Mouse (Mus musculus): Measurements from ENCODE around the gene Bola1. TPM values are rescaled to one million over a fixed set of nuclear protein-coding genes. Genes with fewer than 3 reads are reported as not detected.
"Not testable (repeated sequence)": the region's sequence is repeated elsewhere in the genome, so short reads cannot be mapped to it uniquely, and the experiment has no call there.

Gene Bola1
- polyA plus RNA-seq, 2 experiments: 43.9 to 60.2 TPM

DNA sequence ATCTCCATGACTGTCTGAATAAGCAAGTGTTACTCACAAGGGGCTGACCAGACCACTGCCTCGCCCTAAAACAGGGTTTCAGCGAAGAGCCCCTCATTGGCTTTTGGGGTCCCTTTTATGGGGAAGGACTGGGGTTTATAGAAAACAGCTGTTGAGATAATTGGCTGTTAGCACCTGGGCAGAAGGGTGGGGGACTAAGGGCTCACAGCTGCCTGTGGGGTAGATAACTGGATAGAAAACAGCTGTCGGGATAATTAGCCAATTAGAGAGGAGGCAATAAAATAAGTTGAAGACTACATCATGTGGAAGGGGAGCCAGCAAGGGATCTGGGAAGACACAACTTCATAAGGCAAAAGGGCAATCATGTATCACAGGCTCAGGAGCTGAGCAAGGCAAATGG lies 31.4 kb upstream of the Bola1 start:
- TF ChIP-seq POLR2A (IDR thresholded peaks at IDR 0.05; ENCODE audit: borderline replicate concordance, extremely low read depth, insufficient read depth, insufficient read length): no peak
- DNase-seq (ENCODE audit: low spot score) (no peak), ATAC-seq (ENCODE audit: low FRiP score, low read depth) (no peak)
- H3K4me1 ChIP-seq (ENCODE audit: control insufficient read depth, insufficient read depth, low read length): peaks cover 14% of the 10 kb centered on the region
- H3K27ac ChIP-seq (replicated peaks; ENCODE audit: low read depth, low read length): no peak overlapping the region
- no peak overlapping the region for H3K9ac ChIP-seq (ENCODE audit: low read depth, low read length, severe bottlenecking)
- 16% methylated on average over 3 of the region's 3 CpGs for WGBS
- H3K4me2 ChIP-seq (replicated peaks; ENCODE audit: low read depth, low read length, severe bottlenecking): no peak overlapping the region
- no peaks in the 10 kb centered on the region for H3K27me3 ChIP-seq (ENCODE audit: control insufficient read depth, insufficient read depth, low read length)
- no peaks in the 10 kb centered on the region for H3K9me3 ChIP-seq (ENCODE audit: control insufficient read depth, low read length)
- no peak overlapping the region for H3K4me3 ChIP-seq (replicated peaks; ENCODE audit: low read length)
- H3K36me3 ChIP-seq (ENCODE audit: control insufficient read depth, insufficient read depth, low read length): no peaks in the 10 kb centered on the region

DNA sequence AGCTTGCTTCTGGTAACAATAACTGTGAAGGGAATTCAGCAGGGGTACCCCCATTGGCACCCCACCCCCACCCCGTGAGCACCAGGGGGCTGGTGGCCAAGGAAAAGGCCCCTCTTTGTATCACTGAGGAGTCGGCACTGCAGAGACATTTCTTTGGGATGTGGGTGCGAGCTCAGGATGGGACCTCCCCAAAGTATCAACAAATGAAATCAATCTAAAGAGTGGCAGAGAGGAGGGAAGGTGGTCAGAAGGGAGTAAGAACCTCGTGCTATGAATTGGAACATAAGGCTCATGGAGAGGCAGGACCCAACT lies 29.5 kb upstream of the Bola1 start:
- DNase-seq (ENCODE audit: low spot score) (no peak), ATAC-seq (ENCODE audit: low FRiP score, low read depth) (no peak)
- Histone ChIP-seq H3K27me3 (ENCODE audit: control insufficient read depth, insufficient read depth, low read length) (no peaks in the 10 kb centered on the region), H3K4me2 (replicated peaks; ENCODE audit: low read depth, low read length, severe bottlenecking) (peak overlapping the region; percentile 49; the same call in 1 of the 2 replicates), H3K9ac (ENCODE audit: low read depth, low read length, severe bottlenecking) (no peak overlapping the region), H3K4me3 (replicated peaks; ENCODE audit: low read length) (0 out of 2 replicates have a peak overlapping the region, but pooled peaks have one; percentile 39), H3K4me1 (ENCODE audit: control insufficient read depth, insufficient read depth, low read length) (peaks cover 20% of the 10 kb centered on the region), H3K36me3 (ENCODE audit: control insufficient read depth, insufficient read depth, low read length) (no peaks in the 10 kb centered on the region), H3K27ac (replicated peaks; ENCODE audit: low read depth, low read length) (no peak overlapping the region), H3K9me3 (ENCODE audit: control insufficient read depth, low read length) (no peaks in the 10 kb centered on the region)
- TF ChIP-seq POLR2A (IDR thresholded peaks at IDR 0.05; ENCODE audit: borderline replicate concordance, extremely low read depth, insufficient read depth, insufficient read length): no peak
- WGBS: 48% methylated on average over 4 of the region's 4 CpGs

GRCm38 (mm10) chr3:96248141-96249033 lies 28.9 kb upstream of the Bola1 start:
- no peak overlapping the region for H3K27ac ChIP-seq (replicated peaks; ENCODE audit: low read depth, low read length)
- 36% methylated on average over 6 of the region's 6 CpGs for WGBS

GRCm38 (mm10) chr3:96247356-96248140 lies 28.0 kb upstream of the Bola1 start:
- 2% methylated on average over 11 of the region's 11 CpGs for WGBS
- Histone ChIP-seq H3K4me3 (replicated peaks; ENCODE audit: low read length) (peak overlapping the region; percentile 39), H3K4me2 (replicated peaks; ENCODE audit: low read depth, low read length, severe bottlenecking) (peak overlapping the region; percentile 49), H3K27ac (replicated peaks; ENCODE audit: low read depth, low read length) (peak overlapping the region; percentile 65; the same call in 1 of the 2 replicates), H3K36me3 (ENCODE audit: control insufficient read depth, insufficient read depth, low read length) (no peaks in the 10 kb centered on the region), H3K9me3 (ENCODE audit: control insufficient read depth, low read length) (no peaks in the 10 kb centered on the region), H3K27me3 (ENCODE audit: control insufficient read depth, insufficient read depth, low read length) (no peaks in the 10 kb centered on the region), H3K9ac (ENCODE audit: low read depth, low read length, severe bottlenecking) (peak overlapping the region; percentile 59), H3K4me1 (ENCODE audit: control insufficient read depth, insufficient read depth, low read length) (peaks cover 25% of the 10 kb centered on the region)
- ATAC-seq (ENCODE audit: low FRiP score, low read depth) (no peak), DNase-seq (ENCODE audit: low spot score) (no peak)
- no peak for TF ChIP-seq POLR2A (IDR thresholded peaks at IDR 0.05; ENCODE audit: borderline replicate concordance, extremely low read depth, insufficient read depth, insufficient read length)

More at GRCm38 (mm10) chr3:96248141-96249033, 28.9 kb upstream of the Bola1 start:
- Histone ChIP-seq H3K9ac (ENCODE audit: low read depth, low read length, severe bottlenecking) (peak overlapping the region; percentile 59; the same call in 1 of the 2 replicates), H3K9me3 (ENCODE audit: control insufficient read depth, low read length) (no peaks in the 10 kb centered on the region), H3K4me1 (ENCODE audit: control insufficient read depth, insufficient read depth, low read length) (peaks cover 22% of the 10 kb centered on the region), H3K36me3 (ENCODE audit: control insufficient read depth, insufficient read depth, low read length) (no peaks in the 10 kb centered on the region), H3K4me3 (replicated peaks; ENCODE audit: low read length) (peak overlapping the region; percentile 39), H3K27me3 (ENCODE audit: control insufficient read depth, insufficient read depth, low read length) (no peaks in the 10 kb centered on the region), H3K4me2 (replicated peaks; ENCODE audit: low read depth, low read length, severe bottlenecking) (peak overlapping the region; percentile 49)
- TF ChIP-seq POLR2A (IDR thresholded peaks at IDR 0.05; ENCODE audit: borderline replicate concordance, extremely low read depth, insufficient read depth, insufficient read length): no peak
- ATAC-seq (ENCODE audit: low FRiP score, low read depth) (no peak), DNase-seq (ENCODE audit: low spot score) (no peak)

DNA sequence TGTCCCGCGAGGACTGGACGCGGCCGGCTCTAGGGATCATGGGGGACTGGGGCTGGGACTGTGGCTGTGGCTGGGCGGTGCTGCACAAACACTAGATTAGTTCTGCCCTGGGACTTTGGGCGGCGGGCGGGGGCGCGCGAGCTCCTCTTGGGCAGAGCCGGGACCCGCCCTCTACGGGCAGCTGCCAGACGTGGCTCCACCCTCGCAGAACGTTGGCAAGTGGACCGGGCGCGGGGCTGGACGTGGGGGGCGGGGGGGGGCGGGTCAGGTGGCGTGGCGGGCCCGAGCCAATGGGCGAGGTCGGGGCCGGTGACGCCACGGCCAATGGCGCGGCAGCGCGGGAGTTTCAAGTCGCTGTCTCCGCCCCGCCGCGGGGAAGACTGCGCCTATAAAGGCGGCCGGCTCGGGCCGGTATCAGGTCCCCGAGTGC lies 26.9 kb upstream of the Bola1 start, which contains the start of gene Hist2h3c1:
Hist2h3c1 (plus strand) TSS at position 259 of the 430 bp plus-strand sequence.
- WGBS: no CpG with 5 or more reads among the region's 47 CpGs
- H3K27ac ChIP-seq (replicated peaks; ENCODE audit: low read depth, low read length): peak within 1 kb of the TSS; percentile 65; the same call in 1 of the 2 replicates
- peak within 1 kb of the TSS; percentile 39 for H3K4me3 ChIP-seq (replicated peaks; ENCODE audit: low read length)
- ATAC-seq (ENCODE audit: low FRiP score, low read depth): peak; percentile 86
- not testable (repeated sequence) for DNase-seq (ENCODE audit: low spot score); H3K9me3 ChIP-seq (ENCODE audit: control insufficient read depth, low read length); H3K27me3 ChIP-seq (ENCODE audit: control insufficient read depth, insufficient read depth, low read length); H3K36me3 ChIP-seq (ENCODE audit: control insufficient read depth, insufficient read depth, low read length)
- H3K4me1 ChIP-seq (ENCODE audit: control insufficient read depth, insufficient read depth, low read length): peaks cover 25% of the 10 kb centered on the region
- peak within 1 kb of the TSS; percentile 59 for H3K9ac ChIP-seq (ENCODE audit: low read depth, low read length, severe bottlenecking)
- peak within 1 kb of the TSS; percentile 49 for H3K4me2 ChIP-seq (replicated peaks; ENCODE audit: low read depth, low read length, severe bottlenecking)

- H3K27ac ChIP-seq (replicated peaks; ENCODE audit: low read depth, low read length); DNase-seq (ENCODE audit: low spot score); H3K36me3 ChIP-seq (ENCODE audit: control insufficient read depth, insufficient read depth, low read length); H3K9me3 ChIP-seq (ENCODE audit: control insufficient read depth, low read length); H3K9ac ChIP-seq (ENCODE audit: low read depth, low read length, severe bottlenecking); H3K27me3 ChIP-seq (ENCODE audit: control insufficient read depth, insufficient read depth, low read length): not testable (repeated sequence)
- 0% methylated on average over 8 of the region's 21 CpGs for WGBS
- Histone ChIP-seq H3K4me1 (ENCODE audit: control insufficient read depth, insufficient read depth, low read length) (peaks cover 26% of the 10 kb centered on the region), H3K4me2 (replicated peaks; ENCODE audit: low read depth, low read length, severe bottlenecking) (peak overlapping the region; percentile 28; the same call in 1 of the 2 replicates), H3K4me3 (replicated peaks; ENCODE audit: low read length) (peak overlapping the region; percentile 28)
- peak; percentile 5 for ATAC-seq (ENCODE audit: low FRiP score, low read depth)
Observed at GRCm38 (mm10) chr3:96246018-96246417, 26.5 kb upstream of the Bola1 start.

- peak within 1 kb of the TSS; percentile 58 for H3K4me2 ChIP-seq (replicated peaks; ENCODE audit: low read depth, low read length, severe bottlenecking)
- not testable (repeated sequence) for H3K36me3 ChIP-seq (ENCODE audit: control insufficient read depth, insufficient read depth, low read length); H3K27me3 ChIP-seq (ENCODE audit: control insufficient read depth, insufficient read depth, low read length); H3K9me3 ChIP-seq (ENCODE audit: control insufficient read depth, low read length)
- peak within 1 kb of the TSS; percentile 52 for H3K4me3 ChIP-seq (replicated peaks; ENCODE audit: low read length)
- WGBS: under 1% methylated on average over 25 of the region's 88 CpGs
- peak within 1 kb of the TSS; percentile 68 for H3K9ac ChIP-seq (ENCODE audit: low read depth, low read length, severe bottlenecking)
- peak within 1 kb of the TSS; percentile 96 for H3K27ac ChIP-seq (replicated peaks; ENCODE audit: low read depth, low read length)
- ATAC-seq (ENCODE audit: low FRiP score, low read depth) (peak; percentile 89), DNase-seq (ENCODE audit: low spot score) (peak; percentile 70)
- H3K4me1 ChIP-seq (ENCODE audit: control insufficient read depth, insufficient read depth, low read length): peaks cover 27% of the 10 kb centered on the region
Observed at GRCm38 (mm10) chr3:96245003-96245886, 25.7 kb upstream of the Bola1 start, which contains the start of gene Hist2h2aa1. Gene Hist2h2aa1 (plus strand): TSS chr3:96245497.

All from limb, embryonic 14.5 days (tissue).